Mouse (Mus musculus): Measurements from ENCODE around the gene Adarb1.
A peak's percentile ranks its signal among the peaks of the same experiment; 100 is the strongest.
"Not testable (repeated sequence)": the region's sequence is repeated elsewhere in the genome, so short reads cannot be mapped to it uniquely, and the experiment has no call there.

The Adarb1 gene

GRCm38 (mm10) chr10:77305766-77306165, 112.3 kb downstream of the Adarb1 start:
- DNase-seq: peak; percentile 77

- DNase-seq: peak; percentile 55
Measured at GRCm38 (mm10) chr10:77304840-77305533, 113.1 kb downstream of the Adarb1 start.

GRCm38 (mm10) chr10:77304362-77304761, 113.7 kb downstream of the Adarb1 start:
- DNase-seq: peak; percentile 67

- DNase-seq: no peak
Measured at GRCm38 (mm10) chr10:77300934-77301297, 117.2 kb downstream of the Adarb1 start.

- peak; percentile 83 for DNase-seq
Measured at GRCm38 (mm10) chr10:77300237-77300933, 117.7 kb downstream of the Adarb1 start.

GRCm38 (mm10) chr10:77299194-77299593, 118.9 kb downstream of the Adarb1 start:
- no peak for DNase-seq

- no peak for DNase-seq
Measured at GRCm38 (mm10) chr10:77298621-77299020, 119.4 kb downstream of the Adarb1 start.

- peak; percentile 91 for DNase-seq
Measured at GRCm38 (mm10) chr10:77294691-77295090, 123.4 kb downstream of the Adarb1 start.

GRCm38 (mm10) chr10:77290624-77291366, 127.3 kb downstream of the Adarb1 start:
- peak; percentile 78 for DNase-seq

GRCm38 (mm10) chr10:77289559-77289958, 128.5 kb downstream of the Adarb1 start:
- peak; percentile 70 for DNase-seq

GRCm38 (mm10) chr10:77288639-77289195, 129.4 kb downstream of the Adarb1 start:
- peak; percentile 34 for DNase-seq

- peak; percentile 86 for DNase-seq
Measured at GRCm38 (mm10) chr10:77287626-77288025, 130.4 kb downstream of the Adarb1 start.

- no peak for DNase-seq
Measured at GRCm38 (mm10) chr10:77284832-77285231, 133.2 kb downstream of the Adarb1 start.

GRCm38 (mm10) chr10:77282822-77283221, 135.2 kb downstream of the Adarb1 start:
- peak; percentile 94 for DNase-seq

GRCm38 (mm10) chr10:77282085-77282484, 136.0 kb downstream of the Adarb1 start:
- DNase-seq: not testable (repeated sequence)

GRCm38 (mm10) chr10:77273798-77274197, 144.3 kb downstream of the Adarb1 start:
- no peak for DNase-seq

- no peak for DNase-seq
Measured at GRCm38 (mm10) chr10:77272980-77273730, 144.9 kb downstream of the Adarb1 start.

- DNase-seq: no peak
Measured at GRCm38 (mm10) chr10:77269129-77269528, 148.9 kb downstream of the Adarb1 start.

GRCm38 (mm10) chr10:77267027-77267426, 151.0 kb downstream of the Adarb1 start:
- no peak for DNase-seq

GRCm38 (mm10) chr10:77266281-77266680, 151.8 kb downstream of the Adarb1 start:
- DNase-seq: peak; percentile 98

GRCm38 (mm10) chr10:77260166-77260875, 157.7 kb downstream of the Adarb1 start:
- DNase-seq: peak; percentile 91
